Mouse (Mus musculus) cerebellum, adult 9-11 months (tissue): ENCODE results near the gene Ptpn14.

Experiments used
- DNase-seq: peaks from one replicate; pipeline ENCODE4 v3.0.0; 2022

Ptpn14 gene

GRCm38 (mm10) chr1:189814385-189814784, 86.3 kb downstream of the Ptpn14 start:
- no peak for DNase-seq

- DNase-seq, result no peak
Measured at GRCm38 (mm10) chr1:189817089-189817488, 89.0 kb downstream of the Ptpn14 start.

GRCm38 (mm10) chr1:189817810-189818209, 89.7 kb downstream of the Ptpn14 start:
- no peak for DNase-seq

- no peak for DNase-seq
Measured at GRCm38 (mm10) chr1:189820111-189820510, 92.0 kb downstream of the Ptpn14 start.

- DNase-seq, result no peak
Measured at GRCm38 (mm10) chr1:189824436-189824835, 96.4 kb downstream of the Ptpn14 start.

GRCm38 (mm10) chr1:189830391-189830790, 102.3 kb downstream of the Ptpn14 start:
- DNase-seq, result no peak

GRCm38 (mm10) chr1:189830797-189831232, 102.7 kb downstream of the Ptpn14 start:
- DNase-seq, result no peak

GRCm38 (mm10) chr1:189833351-189833750, 105.3 kb downstream of the Ptpn14 start:
- DNase-seq, result no peak

- DNase-seq, result no peak
Measured at GRCm38 (mm10) chr1:189834166-189834565, 106.1 kb downstream of the Ptpn14 start.

GRCm38 (mm10) chr1:189846319-189846718, 118.3 kb downstream of the Ptpn14 start:
- DNase-seq, result no peak

GRCm38 (mm10) chr1:189849550-189849949, 121.5 kb downstream of the Ptpn14 start:
- no peak for DNase-seq

GRCm38 (mm10) chr1:189852051-189852450, 124.0 kb downstream of the Ptpn14 start:
- DNase-seq, result no peak

GRCm38 (mm10) chr1:189852456-189852855, 124.4 kb downstream of the Ptpn14 start:
- DNase-seq, result no peak

GRCm38 (mm10) chr1:189854646-189855045, 126.6 kb downstream of the Ptpn14 start:
- no peak for DNase-seq

- DNase-seq, result no peak
Measured at GRCm38 (mm10) chr1:189855739-189856138, 127.7 kb downstream of the Ptpn14 start.

- DNase-seq, result no peak
Measured at GRCm38 (mm10) chr1:189858377-189858776, 130.3 kb downstream of the Ptpn14 start.

- DNase-seq, result no peak
Measured at GRCm38 (mm10) chr1:189860112-189860941, 132.3 kb downstream of the Ptpn14 start.

GRCm38 (mm10) chr1:189860942-189861315, 132.9 kb downstream of the Ptpn14 start:
- no peak for DNase-seq

GRCm38 (mm10) chr1:189863727-189864126, 135.7 kb downstream of the Ptpn14 start:
- DNase-seq, result no peak

- no peak for DNase-seq
Measured at GRCm38 (mm10) chr1:189864301-189864700, 136.2 kb downstream of the Ptpn14 start.

GRCm38 (mm10) chr1:189864846-189865560, 136.9 kb downstream of the Ptpn14 start:
- no peak for DNase-seq

- no peak for DNase-seq
Measured at GRCm38 (mm10) chr1:189866621-189867020, 138.6 kb downstream of the Ptpn14 start.

- no peak for DNase-seq
Measured at GRCm38 (mm10) chr1:189867034-189867433, 139.0 kb downstream of the Ptpn14 start.

- DNase-seq, result no peak
Measured at GRCm38 (mm10) chr1:189867497-189867896, 139.4 kb downstream of the Ptpn14 start.
